Mouse (Mus musculus): Measurements from ENCODE around the gene Neurl1a. TPM values are rescaled to one million over a fixed set of nuclear protein-coding genes. Genes with fewer than 3 reads are reported as not detected.
A peak's percentile ranks its signal among the peaks of the same experiment; 100 is the strongest.

Gene Neurl1a
- polyA plus RNA-seq, 1 experiment from 2014 or later = 8.0 TPM

GRCm38 (mm10) chr19:47230682-47231081 lies 52.1 kb downstream of the Neurl1a start:
- H3K4me1 ChIP-seq (ENCODE audit: insufficient read depth) = peaks cover 6% of the 10 kb centered on the region; the same call in 1 of the 2 replicates
- no peak overlapping the region for H3K27ac ChIP-seq (ENCODE audit: low read depth)
- H3K9ac ChIP-seq = no peak overlapping the region
- no peak for TF ChIP-seq CTCF (IDR thresholded peaks at IDR 0.05; ENCODE audit: low read depth)
- H3K4me2 ChIP-seq = no peak overlapping the region
- H3K36me3 ChIP-seq (ENCODE audit: insufficient read depth) = no peaks in the 10 kb centered on the region
- WGBS = 79% methylated on average over 8 of the region's 8 CpGs
- H3K4me3 ChIP-seq (ENCODE audit: low read depth, low read length) = no peak overlapping the region
- H3K27me3 ChIP-seq (ENCODE audit: insufficient read depth, low read length) = no peaks in the 10 kb centered on the region
- ATAC-seq (ENCODE audit: insufficient read depth) = no peak
- no peaks in the 10 kb centered on the region for H3K9me3 ChIP-seq (ENCODE audit: low read depth, low read length)
- no peak for DNase-seq

- H3K36me3 ChIP-seq (ENCODE audit: insufficient read depth) = no peaks in the 10 kb centered on the region
- H3K4me1 ChIP-seq (ENCODE audit: insufficient read depth) = peaks cover 6% of the 10 kb centered on the region; the same call in 1 of the 2 replicates
- no peak for ATAC-seq (ENCODE audit: insufficient read depth)
- H3K4me2 ChIP-seq = no peak overlapping the region
- H3K9ac ChIP-seq = no peak overlapping the region
- no peak overlapping the region for H3K27ac ChIP-seq (ENCODE audit: low read depth)
- TF ChIP-seq CTCF (IDR thresholded peaks at IDR 0.05; ENCODE audit: low read depth) = no peak
- DNase-seq = no peak
- no peak overlapping the region for H3K4me3 ChIP-seq (ENCODE audit: low read depth, low read length)
- no peaks in the 10 kb centered on the region for H3K27me3 ChIP-seq (ENCODE audit: insufficient read depth, low read length)
- no peaks in the 10 kb centered on the region for H3K9me3 ChIP-seq (ENCODE audit: low read depth, low read length)
- 82% methylated on average over 6 of the region's 6 CpGs for WGBS
Measured at GRCm38 (mm10) chr19:47231389-47231788, 52.8 kb downstream of the Neurl1a start.

- Histone ChIP-seq H3K9me3 (ENCODE audit: low read depth, low read length) (no peaks in the 10 kb centered on the region), H3K36me3 (ENCODE audit: insufficient read depth) (no peaks in the 10 kb centered on the region), H3K27ac (ENCODE audit: low read depth) (no peak overlapping the region), H3K9ac (no peak overlapping the region), H3K4me3 (ENCODE audit: low read depth, low read length) (no peak overlapping the region), H3K4me1 (ENCODE audit: insufficient read depth) (peaks cover 6% of the 10 kb centered on the region; the same call in 1 of the 2 replicates), H3K27me3 (ENCODE audit: insufficient read depth, low read length) (no peaks in the 10 kb centered on the region), H3K4me2 (no peak overlapping the region)
- no peak for ATAC-seq (ENCODE audit: insufficient read depth)
- WGBS = 85% methylated on average over 5 of the region's 5 CpGs
- TF ChIP-seq CTCF (IDR thresholded peaks at IDR 0.05; ENCODE audit: low read depth) = no peak
- no peak for DNase-seq
Measured at GRCm38 (mm10) chr19:47232077-47232865, 53.7 kb downstream of the Neurl1a start.

- no peak overlapping the region for H3K4me3 ChIP-seq (ENCODE audit: low read depth, low read length)
- no peaks in the 10 kb centered on the region for H3K9me3 ChIP-seq (ENCODE audit: low read depth, low read length)
- WGBS = 88% methylated on average over 3 of the region's 3 CpGs
- H3K36me3 ChIP-seq (ENCODE audit: insufficient read depth) = no peaks in the 10 kb centered on the region
- no peak overlapping the region for H3K27ac ChIP-seq (ENCODE audit: low read depth)
- no peak overlapping the region for H3K4me2 ChIP-seq
- no peak for TF ChIP-seq CTCF (IDR thresholded peaks at IDR 0.05; ENCODE audit: low read depth)
- ATAC-seq (ENCODE audit: insufficient read depth) = no peak
- DNase-seq = no peak
- no peak overlapping the region for H3K9ac ChIP-seq
- no peaks in the 10 kb centered on the region for H3K27me3 ChIP-seq (ENCODE audit: insufficient read depth, low read length)
- H3K4me1 ChIP-seq (ENCODE audit: insufficient read depth) = peaks cover 5% of the 10 kb centered on the region; the same call in 1 of the 2 replicates
Measured at GRCm38 (mm10) chr19:47233087-47233486, 54.5 kb downstream of the Neurl1a start.

GRCm38 (mm10) chr19:47240076-47240475 lies 61.5 kb downstream of the Neurl1a start:
- TF ChIP-seq CTCF (IDR thresholded peaks at IDR 0.05; ENCODE audit: low read depth) = no peak
- H3K4me1 ChIP-seq (ENCODE audit: insufficient read depth) = no peaks in the 10 kb centered on the region
- 43% methylated on average over 12 of the region's 12 CpGs for WGBS
- peak overlapping the region; percentile 18; the same call in 1 of the 2 replicates for H3K9ac ChIP-seq
- peak overlapping the region; percentile 56 for H3K4me2 ChIP-seq
- H3K27ac ChIP-seq (ENCODE audit: low read depth) = no peak overlapping the region
- H3K9me3 ChIP-seq (ENCODE audit: low read depth, low read length) = no peaks in the 10 kb centered on the region
- ATAC-seq (ENCODE audit: insufficient read depth) = peak; percentile 73
- DNase-seq = peak; percentile 77
- H3K27me3 ChIP-seq (ENCODE audit: insufficient read depth, low read length) = no peaks in the 10 kb centered on the region
- H3K4me3 ChIP-seq (ENCODE audit: low read depth, low read length) = peak overlapping the region; percentile 28
- no peaks in the 10 kb centered on the region for H3K36me3 ChIP-seq (ENCODE audit: insufficient read depth)

- 60% methylated on average over 7 of the region's 7 CpGs for WGBS
- ATAC-seq (ENCODE audit: insufficient read depth) (no peak), DNase-seq (no peak)
- no peaks in the 10 kb centered on the region for H3K27me3 ChIP-seq (ENCODE audit: insufficient read depth, low read length)
- TF ChIP-seq CTCF (IDR thresholded peaks at IDR 0.05; ENCODE audit: low read depth) = no peak
- H3K36me3 ChIP-seq (ENCODE audit: insufficient read depth) = no peaks in the 10 kb centered on the region
- no peak overlapping the region for H3K9ac ChIP-seq
- no peaks in the 10 kb centered on the region for H3K9me3 ChIP-seq (ENCODE audit: low read depth, low read length)
- H3K4me2 ChIP-seq = peak overlapping the region; percentile 56; the same call in 1 of the 2 replicates
- H3K27ac ChIP-seq (ENCODE audit: low read depth) = no peak overlapping the region
- H3K4me3 ChIP-seq (ENCODE audit: low read depth, low read length) = no peak overlapping the region
- no peaks in the 10 kb centered on the region for H3K4me1 ChIP-seq (ENCODE audit: insufficient read depth)
Measured at GRCm38 (mm10) chr19:47240957-47241356, 62.3 kb downstream of the Neurl1a start.

- WGBS = 55% methylated on average over 4 of the region's 4 CpGs
- no peak for DNase-seq
- no peak for TF ChIP-seq CTCF (IDR thresholded peaks at IDR 0.05; ENCODE audit: low read depth)
Measured at GRCm38 (mm10) chr19:47242227-47242626, 63.6 kb downstream of the Neurl1a start.

More at GRCm38 (mm10) chr19:47242227-47242626, 63.6 kb downstream of the Neurl1a start:
- Histone ChIP-seq H3K36me3 (ENCODE audit: insufficient read depth) (no peaks in the 10 kb centered on the region), H3K4me3 (ENCODE audit: low read depth, low read length) (no peak overlapping the region), H3K9me3 (ENCODE audit: low read depth, low read length) (no peaks in the 10 kb centered on the region), H3K27ac (ENCODE audit: low read depth) (no peak overlapping the region), H3K9ac (no peak overlapping the region), H3K4me2 (no peak overlapping the region), H3K4me1 (ENCODE audit: insufficient read depth) (no peaks in the 10 kb centered on the region), H3K27me3 (ENCODE audit: insufficient read depth, low read length) (no peaks in the 10 kb centered on the region)
- no peak for ATAC-seq (ENCODE audit: insufficient read depth)

All from lung, embryonic 14.5 days (tissue).